Comparison of ENCODE assay signal across 25 mouse cellular contexts in genomic region chr2:27375141-27375540, GRCm38 (mm10). TPM values are rescaled to one million over a fixed set of nuclear protein-coding genes. Genes with fewer than 3 reads are reported as not detected.
DNase-seq lines count a peak whose midpoint lies in the region; ATAC-seq and TF ChIP-seq lines count a peak whose summit lies in the region.
"Had no signal": no experiment of that assay in that cellular context is flagged by ENCODE, and none has a peak within 500 bp of the region (broad histone marks: within the 10 kb centered on the region; RNA-seq: fewer than 3 reads in every experiment).

No protein-coding gene starts in this region.

- no peaks in the 10 kb centered on the region for H3K9me3 ChIP-seq in kidney, embryonic 15.5 days (replicated peaks)
- H3K9me3 ChIP-seq in neural tube, embryonic 14.5 days (ENCODE audit: control insufficient read depth, low read length) = no peaks in the 10 kb centered on the region
- H3K9me3 ChIP-seq: embryonic facial prominence, embryonic 13.5 days; heart, embryonic 12.5 days had no signal

- H3K4me3 ChIP-seq in kidney, embryonic 15.5 days (replicated peaks) = no peak overlapping the region
- H3K4me3 ChIP-seq in kidney, adult 2 months (ENCODE audit: insufficient read depth, low read depth, low read length) = no peak overlapping the region
- H3K4me3 ChIP-seq in neural tube, embryonic 14.5 days (ENCODE audit: low read depth, low read length) = no peak overlapping the region
- H3K4me3 ChIP-seq: embryonic facial prominence, embryonic 13.5 days; erythroblast, embryonic 14.5 days; heart, embryonic 12.5 days; left cerebral cortex, adult 2 months had no signal

- H3K36me3 ChIP-seq in kidney, embryonic 15.5 days = no peaks in the 10 kb centered on the region
- H3K36me3 ChIP-seq in kidney, adult 2 months (ENCODE audit: control insufficient read depth, insufficient read depth, low read length) = no peaks in the 10 kb centered on the region
- H3K36me3 ChIP-seq in neural tube, embryonic 14.5 days (ENCODE audit: control insufficient read depth, insufficient read depth, low read length) = no peaks in the 10 kb centered on the region
- H3K36me3 ChIP-seq: embryonic facial prominence, embryonic 13.5 days; heart, embryonic 12.5 days had no signal

- no peak for TF ChIP-seq CTCF in kidney, adult 2 months (conservative IDR thresholded peaks at IDR 0.05; ENCODE audit: insufficient read depth, insufficient read length, low read depth, low read length)

- 0 out of 2 replicates have a peak, but pooled peaks cover 6% of the 10 kb centered on the region for H3K27me3 ChIP-seq in kidney, embryonic 15.5 days
- H3K27me3 ChIP-seq in kidney, adult 2 months (replicated peaks; ENCODE audit: control insufficient read depth, insufficient read depth, low read length) = no peaks in the 10 kb centered on the region
- H3K27me3 ChIP-seq in neural tube, embryonic 14.5 days (ENCODE audit: control insufficient read depth, insufficient read depth, low read length) = no peaks in the 10 kb centered on the region
- H3K27me3 ChIP-seq: embryonic facial prominence, embryonic 13.5 days had no signal

- H3K4me2 ChIP-seq in kidney, embryonic 15.5 days = no peak overlapping the region
- no peak overlapping the region for H3K4me2 ChIP-seq in neural tube, embryonic 14.5 days (ENCODE audit: low read depth, low read length)
- H3K4me2 ChIP-seq: embryonic facial prominence, embryonic 13.5 days; heart, embryonic 12.5 days had no signal

- 10% methylated on average over 3 of the region's 3 CpGs for WGBS in kidney, embryonic 15.5 days
- WGBS in kidney, adult 2 months = 21% methylated on average over 3 of the region's 3 CpGs
- WGBS in neural tube, embryonic 14.5 days = 20% methylated on average over 3 of the region's 3 CpGs

- no peak for DNase-seq in kidney, adult 2 months
- DNase-seq in MN1 (ENCODE audit: low spot score) = peak; percentile 53
- DNase-seq in Muller cell, postnatal 12 days (ENCODE audit: inconsistent ontology term) = peak; percentile 76
- DNase-seq in urinary bladder, adult 18-20 months (ENCODE audit: low spot score in 2 of 2) = no peak
- no peak for DNase-seq in kidney, adult 8-10 months
- DNase-seq: adrenal gland, postnatal 10 days; cerebellum, adult 2 months; cerebellum, postnatal 36 days; embryo, embryonic 11 days; gastrocnemius, postnatal 25 days; heart, adult 18-20 months; heart, postnatal 10 days; kidney, adult 11 months; kidney, postnatal 10 days; right cerebral cortex, postnatal 25 days; spleen, adult 18-20 months had no signal

- no peak for ATAC-seq in kidney, embryonic 15.5 days (replicated peaks; ENCODE audit: low FRiP score)
- no peak for ATAC-seq in neural tube, embryonic 14.5 days (ENCODE audit: low read depth)
- ATAC-seq: lung, postnatal 0 days had no signal

- no peak for TF ChIP-seq POLR2A in kidney, adult 2 months (IDR thresholded peaks at IDR 0.05; ENCODE audit: low read depth, low read length)

- H3K27ac ChIP-seq in kidney, embryonic 15.5 days = peak overlapping the region; percentile 41; the same call in 1 of the 2 replicates
- H3K27ac ChIP-seq in kidney, adult 2 months (ENCODE audit: insufficient read depth, low read depth, low read length) = no peak overlapping the region
- 0 out of 2 replicates have a peak overlapping the region, but pooled peaks have one; percentile 28 for H3K27ac ChIP-seq in neural tube, embryonic 14.5 days (ENCODE audit: low read depth, low read length)
- H3K27ac ChIP-seq: embryonic facial prominence, embryonic 13.5 days; left cerebral cortex, adult 2 months; liver, embryonic 14.5 days; macrophage had no signal

- H3K4me1 ChIP-seq in kidney, embryonic 15.5 days = peaks cover 51% of the 10 kb centered on the region
- peaks cover 17% of the 10 kb centered on the region for H3K4me1 ChIP-seq in kidney, adult 2 months (ENCODE audit: control insufficient read depth, insufficient read depth, low read length)
- H3K4me1 ChIP-seq in neural tube, embryonic 14.5 days (ENCODE audit: control insufficient read depth, insufficient read depth, low read length) = peaks cover 41% of the 10 kb centered on the region

- H3K9ac ChIP-seq in kidney, embryonic 15.5 days = no peak overlapping the region
- H3K9ac ChIP-seq in neural tube, embryonic 14.5 days (replicated peaks; ENCODE audit: low read depth, low read length) = no peak overlapping the region
- H3K9ac ChIP-seq: embryonic facial prominence, embryonic 13.5 days; heart, embryonic 12.5 days; liver, embryonic 14.5 days had no signal

RNA-seq across cellular contexts. Expression of gene Vav2, which starts 51.7 kb away (rescaled TPM):
- 7.1 and 8.3 TPM in 2 replicates for polyA plus RNA-seq in kidney, embryonic 15.5 days (2015; fragmentation: Nextera tagmentation; extraction: Ambion mirVana)
- polyA plus RNA-seq in kidney, adult 2 months (2012; rRNA removed) = 28.1 and 30.3 TPM in 2 replicates
- 14.5 and 18.7 TPM in 2 replicates for polyA plus RNA-seq in neural tube, embryonic 14.5 days (2014; fragmentation: Nextera tagmentation; extraction: Ambion mirVana)

Comparison
In these comparisons a context has a peak if more than half of its experiments do, and no peak if none do; other contexts are left out.
1. DNase-seq: peak in MN1 (single experiment) and Muller cell, postnatal 12 days (single experiment); none in kidney, adult 2 months (single experiment), urinary bladder, adult 18-20 months (0 of 2) and kidney, adult 8-10 months (0 of 2).